Mouse (Mus musculus) layer of hippocampus, adult 11-12 months (tissue): ENCODE measurements around the gene Ampd1.

ENCODE experiments used
- DNase-seq: peaks from one replicate; pipeline ENCODE4 v3.0.0; 2022; ENCODE audit warnings: low spot score

Ampd1 gene

GRCm38 (mm10) chr3:103148941-103149340, 75.1 kb downstream of the Ampd1 start:
- no peak for DNase-seq
